22 mouse cellular contexts compared by ENCODE assay signal in the genomic region with DNA sequence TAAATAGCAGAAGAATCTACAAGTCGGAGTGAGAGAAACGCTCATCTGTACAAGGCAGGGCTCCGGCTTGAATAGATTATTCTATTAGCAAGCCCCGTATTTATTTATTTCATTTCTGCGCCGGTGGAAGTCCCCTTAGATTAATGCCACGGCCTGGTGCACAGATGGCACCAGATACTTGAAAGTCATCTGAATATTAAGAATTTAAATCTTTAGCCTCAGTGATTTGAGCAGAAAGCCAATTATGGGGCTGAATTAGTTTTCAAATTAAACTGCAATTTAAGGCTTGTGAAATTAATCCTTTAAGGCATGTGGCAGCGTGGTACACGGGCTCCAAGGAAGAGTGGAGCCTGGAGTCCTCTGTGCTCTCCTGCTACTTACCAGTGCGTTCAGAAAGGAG.
DNase-seq lines count a peak whose midpoint lies in the region; ATAC-seq and TF ChIP-seq lines count a peak whose summit lies in the region.
"Had no signal": no experiment of that assay in that cellular context is flagged by ENCODE, and none has a peak within 500 bp of the region (broad histone marks: within the 10 kb centered on the region; RNA-seq: fewer than 3 reads in every experiment).

No protein-coding gene starts in this region.

- no peak overlapping the region for H3K9ac ChIP-seq in forebrain, postnatal 0 days
- no peak overlapping the region for H3K9ac ChIP-seq in hindbrain, embryonic 12.5 days
- H3K9ac ChIP-seq in midbrain, postnatal 0 days (replicated peaks; ENCODE audit: low read length, poor library complexity, severe bottlenecking): no peak overlapping the region
- H3K9ac ChIP-seq: limb, embryonic 12.5 days; liver, embryonic 12.5 days; lung, embryonic 14.5 days had no signal

- intact Hi-C loops in heart, postnatal 36 days (cut with DNase I): no loop called here

- no peak overlapping the region for H3K4me2 ChIP-seq in forebrain, postnatal 0 days (ENCODE audit: low read depth)
- no peak overlapping the region for H3K4me2 ChIP-seq in hindbrain, embryonic 12.5 days (replicated peaks)
- no peak overlapping the region for H3K4me2 ChIP-seq in midbrain, postnatal 0 days (ENCODE audit: low read depth, low read length, poor library complexity, severe bottlenecking)
- H3K4me2 ChIP-seq: limb, embryonic 12.5 days; liver, embryonic 12.5 days; lung, embryonic 14.5 days had no signal

- no peaks in the 10 kb centered on the region for H3K36me3 ChIP-seq in forebrain, embryonic 10.5 days (replicated peaks)
- no peaks in the 10 kb centered on the region for H3K36me3 ChIP-seq in forebrain, postnatal 0 days (ENCODE audit: insufficient read depth)
- no peaks in the 10 kb centered on the region for H3K36me3 ChIP-seq in hindbrain, embryonic 12.5 days
- no peaks in the 10 kb centered on the region for H3K36me3 ChIP-seq in midbrain, embryonic 10.5 days
- no peaks in the 10 kb centered on the region for H3K36me3 ChIP-seq in midbrain, postnatal 0 days (ENCODE audit: insufficient read depth, low read length)
- H3K36me3 ChIP-seq: heart, embryonic 10.5 days; limb, embryonic 12.5 days; liver, embryonic 12.5 days had no signal

- TF ChIP-seq CTCF in forebrain, postnatal 0 days (IDR thresholded peaks at IDR 0.05; ENCODE audit: low read depth): no peak
- TF ChIP-seq CTCF in midbrain, postnatal 0 days (IDR thresholded peaks at IDR 0.05): no peak

- DNase-seq in forebrain, embryonic 10.5 days (ENCODE audit: extremely low spot score, low spot score): no peak
- no peak for DNase-seq in forebrain, postnatal 0 days
- DNase-seq in midbrain, embryonic 10.5 days (ENCODE audit: low spot score): no peak
- peak; percentile 53 for DNase-seq in midbrain, postnatal 0 days (ENCODE audit: low spot score)
- no peak for DNase-seq in gastrocnemius, postnatal 4 days (ENCODE audit: low spot score in 2 of 2)
- DNase-seq in heart, postnatal 36 days: no peak
- DNase-seq in cerebellum, postnatal 14 days: no peak
- DNase-seq: adrenal gland, adult 2 months; cerebellum, postnatal 10 days; embryo, embryonic 11 days; gastrocnemius, postnatal 25 days; kidney, adult 8-10 months; kidney, postnatal 25 days; lung, embryonic 14.5 days; lung, postnatal 4 days; thymus, adult 2 months had no signal

- H3K27ac ChIP-seq in forebrain, embryonic 10.5 days: peak overlapping the region; percentile 44; the same call in 1 of the 2 replicates
- H3K27ac ChIP-seq in forebrain, postnatal 0 days (ENCODE audit: low read depth, low read length): no peak overlapping the region; the same call in 1 of the 2 replicates
- peak overlapping the region; percentile 79 for H3K27ac ChIP-seq in hindbrain, embryonic 12.5 days
- H3K27ac ChIP-seq in midbrain, embryonic 10.5 days (replicated peaks): peak overlapping the region; percentile 69
- H3K27ac ChIP-seq in midbrain, postnatal 0 days (ENCODE audit: low read depth, low read length): 0 out of 2 replicates have a peak overlapping the region, but pooled peaks have one; percentile 26
- H3K27ac ChIP-seq: heart, embryonic 10.5 days; left cerebral cortex, adult 2 months; liver, embryonic 12.5 days had no signal

- H3K4me3 ChIP-seq in forebrain, embryonic 10.5 days: no peak overlapping the region
- H3K4me3 ChIP-seq in forebrain, postnatal 0 days (ENCODE audit: low read depth, low read length): no peak overlapping the region
- H3K4me3 ChIP-seq in hindbrain, embryonic 12.5 days: no peak overlapping the region
- no peak overlapping the region for H3K4me3 ChIP-seq in midbrain, embryonic 10.5 days
- H3K4me3 ChIP-seq in midbrain, postnatal 0 days (ENCODE audit: low read depth, low read length): no peak overlapping the region
- H3K4me3 ChIP-seq: heart, embryonic 10.5 days; left cerebral cortex, adult 2 months; limb, embryonic 12.5 days; liver, embryonic 12.5 days had no signal

- peaks cover 71% of the 10 kb centered on the region for H3K4me1 ChIP-seq in forebrain, embryonic 10.5 days
- 0 out of 2 replicates have a peak, but pooled peaks cover 8% of the 10 kb centered on the region for H3K4me1 ChIP-seq in forebrain, postnatal 0 days (ENCODE audit: insufficient read depth)
- peaks cover 66% of the 10 kb centered on the region for H3K4me1 ChIP-seq in hindbrain, embryonic 12.5 days
- H3K4me1 ChIP-seq in midbrain, embryonic 10.5 days: peaks cover 53% of the 10 kb centered on the region
- peaks cover 30% of the 10 kb centered on the region for H3K4me1 ChIP-seq in midbrain, postnatal 0 days (ENCODE audit: insufficient read depth, low read length)
- H3K4me1 ChIP-seq: liver, embryonic 12.5 days had no signal

- no peak; the same call in 1 of the 2 replicates for ATAC-seq in forebrain, postnatal 0 days
- no peak for ATAC-seq in hindbrain, embryonic 12.5 days (ENCODE audit: low FRiP score)
- ATAC-seq in midbrain, postnatal 0 days (ENCODE audit: low FRiP score): no peak
- ATAC-seq: forebrain, embryonic 14.5 days; liver, embryonic 12.5 days had no signal

- H3K9me3 ChIP-seq in forebrain, embryonic 10.5 days: no peaks in the 10 kb centered on the region
- H3K9me3 ChIP-seq in forebrain, postnatal 0 days (ENCODE audit: low read length): no peaks in the 10 kb centered on the region
- no peaks in the 10 kb centered on the region for H3K9me3 ChIP-seq in hindbrain, embryonic 12.5 days (replicated peaks)
- H3K9me3 ChIP-seq in midbrain, embryonic 10.5 days (replicated peaks): no peaks in the 10 kb centered on the region
- no peaks in the 10 kb centered on the region for H3K9me3 ChIP-seq in midbrain, postnatal 0 days (ENCODE audit: low read length)
- H3K9me3 ChIP-seq: heart, embryonic 10.5 days; limb, embryonic 12.5 days; liver, embryonic 12.5 days had no signal

- 79% methylated on average over 10 of the region's 10 CpGs for WGBS in forebrain, embryonic 10.5 days
- WGBS in forebrain, postnatal 0 days: 44% methylated on average over 10 of the region's 10 CpGs
- 55% methylated on average over 10 of the region's 10 CpGs for WGBS in hindbrain, embryonic 12.5 days
- WGBS in midbrain, embryonic 10.5 days: 80% methylated on average over 10 of the region's 10 CpGs
- WGBS in midbrain, postnatal 0 days: 32% methylated on average over 10 of the region's 10 CpGs

- H3K27me3 ChIP-seq in forebrain, embryonic 10.5 days (ENCODE audit: poor library complexity, severe bottlenecking): no peaks in the 10 kb centered on the region
- no peaks in the 10 kb centered on the region for H3K27me3 ChIP-seq in forebrain, postnatal 0 days (ENCODE audit: insufficient read depth, low read length)
- no peaks in the 10 kb centered on the region for H3K27me3 ChIP-seq in hindbrain, embryonic 12.5 days
- H3K27me3 ChIP-seq in midbrain, embryonic 10.5 days (ENCODE audit: low read depth, poor library complexity, severe bottlenecking): no peaks in the 10 kb centered on the region
- H3K27me3 ChIP-seq in midbrain, postnatal 0 days (ENCODE audit: insufficient read depth, low read length): no peaks in the 10 kb centered on the region
- H3K27me3 ChIP-seq: limb, embryonic 12.5 days had no signal
